Mouse (Mus musculus): ENCODE results near the gene Slpi.
"Not testable (repeated sequence)": the region's sequence is repeated elsewhere in the genome, so short reads cannot be mapped to it uniquely, and the experiment has no call there.

Slpi gene

GRCm38 (mm10) chr2:164373187-164373586 is 15.7 kb downstream of the Slpi start:
- no peak for DNase-seq

- no peak for DNase-seq
These were observed 16.4 kb downstream of the Slpi start for GRCm38 (mm10) chr2:164372408-164373053.

- DNase-seq = no peak
These were observed 17.5 kb downstream of the Slpi start for GRCm38 (mm10) chr2:164371371-164371770.

- no peak for DNase-seq
These were observed 20.2 kb downstream of the Slpi start for GRCm38 (mm10) chr2:164368620-164369105.

- no peak for DNase-seq
These were observed 21.9 kb downstream of the Slpi start for GRCm38 (mm10) chr2:164366947-164367346.

- no peak for DNase-seq
These were observed 27.8 kb downstream of the Slpi start for GRCm38 (mm10) chr2:164360974-164361657.

GRCm38 (mm10) chr2:164359668-164360067 is 29.2 kb downstream of the Slpi start:
- no peak for DNase-seq

GRCm38 (mm10) chr2:164359031-164359430 is 29.9 kb downstream of the Slpi start:
- DNase-seq = no peak

GRCm38 (mm10) chr2:164358373-164358772 is 30.5 kb downstream of the Slpi start:
- DNase-seq = peak; percentile 22

GRCm38 (mm10) chr2:164356177-164356967 is 32.5 kb downstream of the Slpi start:
- no peak for DNase-seq

GRCm38 (mm10) chr2:164353356-164353755 is 35.5 kb downstream of the Slpi start:
- no peak for DNase-seq

- no peak for DNase-seq
These were observed 36.2 kb downstream of the Slpi start for GRCm38 (mm10) chr2:164352697-164353096.

GRCm38 (mm10) chr2:164348980-164349379 is 39.9 kb downstream of the Slpi start:
- DNase-seq = peak; percentile 59

- not testable (repeated sequence) for DNase-seq
These were observed 41.2 kb downstream of the Slpi start for GRCm38 (mm10) chr2:164347697-164348096.

GRCm38 (mm10) chr2:164343732-164344131 is 45.2 kb downstream of the Slpi start:
- DNase-seq = not testable (repeated sequence)

- not testable (repeated sequence) for DNase-seq
These were observed 56.5 kb downstream of the Slpi start, which contains the start of gene Svs5 for GRCm38 (mm10) chr2:164332440-164332839. Gene Svs5, plus strand, starts transcription at chr2:164332740.

GRCm38 (mm10) chr2:164320983-164321382 is 67.9 kb downstream of the Slpi start:
- DNase-seq = no peak

- not testable (repeated sequence) for DNase-seq
These were observed 72.4 kb downstream of the Slpi start, which contains the start of gene Svs6 for GRCm38 (mm10) chr2:164316451-164316850. Gene Svs6, plus strand, starts transcription at chr2:164316751.

GRCm38 (mm10) chr2:164315460-164315859 is 73.4 kb downstream of the Slpi start:
- not testable (repeated sequence) for DNase-seq

GRCm38 (mm10) chr2:164312599-164312998 is 76.3 kb downstream of the Slpi start:
- DNase-seq = no peak
